Mouse (Mus musculus) E14TG2a.4 (cell line): Measurements from ENCODE around the gene Ear6.

ENCODE experiments used
- CTCF ChIP-seq: conservative IDR thresholded peaks from 2 replicates; pipeline ENCODE4 v1.5.1; 2014; ENCODE audit warnings: low read length
- POU5F1 ChIP-seq: IDR thresholded peaks from 2 replicates; pipeline ENCODE4 v1.6.1; 2014; ENCODE audit warnings: low read length, borderline replicate concordance

DNA sequence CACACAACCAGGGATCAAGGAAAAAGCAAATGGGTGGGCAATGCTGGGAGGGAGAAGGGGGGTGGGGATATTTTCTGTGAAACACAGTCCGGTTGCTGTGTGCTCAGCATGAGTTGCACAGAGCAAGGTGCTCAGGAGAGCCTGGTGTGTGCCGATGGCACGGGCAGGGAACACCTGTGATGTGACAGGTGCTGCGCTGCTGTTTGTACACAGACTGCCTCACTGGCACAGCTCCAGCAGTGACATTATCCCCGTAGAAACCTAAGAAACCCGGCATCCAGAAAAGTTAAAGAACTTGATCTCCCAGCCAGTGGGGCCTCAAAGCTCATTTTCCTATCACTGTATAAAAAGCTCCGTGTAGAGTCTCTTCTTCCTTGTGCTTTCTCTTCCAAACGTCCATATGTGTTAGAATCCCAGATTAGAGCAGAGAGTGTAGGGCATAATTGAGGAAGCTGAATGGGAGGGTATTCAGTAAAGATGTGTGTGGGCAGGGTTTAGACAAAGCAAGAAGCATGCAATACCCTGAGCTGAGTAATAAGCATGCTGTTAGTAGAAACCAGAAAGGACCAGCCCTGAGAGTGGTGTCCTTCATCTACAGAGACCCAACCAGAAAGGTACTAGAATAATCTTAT is 43.2 kb downstream of the Ear6 start:
- TF ChIP-seq CTCF = no peak
- TF ChIP-seq POU5F1 = no peak
